ENCODE assay signal across 8 mouse cellular contexts in the genomic region with DNA sequence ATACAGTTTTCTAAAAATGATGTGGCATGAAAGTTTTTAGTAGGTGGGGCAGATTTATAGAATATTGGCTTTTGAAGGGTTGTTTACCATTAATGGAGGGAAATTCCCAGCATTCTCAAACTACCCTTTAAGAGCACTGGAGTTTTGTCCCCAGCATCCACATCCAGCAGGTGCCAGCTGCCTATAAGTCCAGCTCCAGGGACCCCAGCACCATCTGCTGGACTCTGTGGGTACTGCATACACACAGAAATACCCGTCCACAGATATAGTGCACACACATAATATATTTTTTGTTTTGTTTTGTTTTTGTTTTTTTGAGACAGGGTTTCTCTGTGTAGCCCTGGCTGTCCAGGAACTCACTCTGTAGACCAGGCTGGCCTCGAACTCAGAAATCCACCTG. TPM values are rescaled to one million over a fixed set of nuclear protein-coding genes. Genes with fewer than 3 reads are reported as not detected.
A peak's percentile ranks its signal among the peaks of the same experiment; 100 is the strongest.
DNase-seq lines count a peak whose midpoint lies in the region; ATAC-seq and TF ChIP-seq lines count a peak whose summit lies in the region.

No protein-coding gene starts in this region.

- H3K27me3 ChIP-seq in liver, embryonic 12.5 days (replicated peaks), result no peaks in the 10 kb centered on the region
- H3K27me3 ChIP-seq in liver, adult 2 months (ENCODE audit: control insufficient read depth, insufficient read depth, low read length), result no peaks in the 10 kb centered on the region

- H3K9me3 ChIP-seq in liver, embryonic 12.5 days (replicated peaks), result no peaks in the 10 kb centered on the region

- no peak overlapping the region for H3K9ac ChIP-seq in liver, embryonic 12.5 days
- H3K9ac ChIP-seq in liver, adult 2 months (ENCODE audit: low read depth, low read length), result no peak overlapping the region

- 29% methylated on average over 2 of the region's 2 CpGs for WGBS in liver, embryonic 12.5 days (ENCODE audit: insufficient replicate concordance)
- WGBS in liver, adult 2 months, result 49% methylated on average over 2 of the region's 2 CpGs

- no peak overlapping the region for H3K4me3 ChIP-seq in liver, embryonic 12.5 days
- H3K4me3 ChIP-seq in liver, adult 2 months (ENCODE audit: insufficient read depth, low read depth, low read length), result no peak overlapping the region

- no peak for ATAC-seq in liver, embryonic 12.5 days
- ATAC-seq in granulocyte monocyte progenitor cell, adult 5-6 weeks (replicated peaks; ENCODE audit: poor library complexity, severe bottlenecking), result 0 out of 2 replicates have a peak, but pooled peaks have one; percentile 34

- H3K36me3 ChIP-seq in liver, embryonic 12.5 days, result peaks cover 38% of the 10 kb centered on the region
- H3K36me3 ChIP-seq in liver, adult 2 months (ENCODE audit: control insufficient read depth, insufficient read depth, low read length), result no peaks in the 10 kb centered on the region; the same call in 1 of the 2 replicates

- H3K79me2 ChIP-seq in liver, adult 2 months (ENCODE audit: control insufficient read depth, insufficient read depth, low read length), result peaks cover 11% of the 10 kb centered on the region; the same call in 1 of the 2 replicates

- TF ChIP-seq POLR2A in liver, adult 2 months (IDR thresholded peaks at IDR 0.05; ENCODE audit: extremely low read depth, insufficient read depth, low read length), result no peak

- peak; percentile 81 for TF ChIP-seq CTCF in liver, adult 2 months (IDR thresholded peaks at IDR 0.05; ENCODE audit: low read depth, low read length)

- no peak overlapping the region for H3K27ac ChIP-seq in liver, embryonic 12.5 days
- H3K27ac ChIP-seq in liver, adult 2 months (replicated peaks; ENCODE audit: insufficient read depth, low read depth, low read length), result no peak overlapping the region

- peak; percentile 82 for DNase-seq in liver
- peak; percentile 76 for DNase-seq in R1 (ENCODE audit: low read depth, low spot score)
- DNase-seq in cerebellum, postnatal 14 days, result peak; percentile 82 to 91
- peak; percentile 36 for DNase-seq in liver, adult 2 months (ENCODE audit: extremely low read depth, low read depth, low spot score)
- peak; percentile 42 for DNase-seq in retina, adult 2 months (ENCODE audit: low read depth, low spot score)
- DNase-seq in yolk sac, embryonic 10.5 days (ENCODE audit: low spot score), result peak; percentile 23

- no peak overlapping the region for H3K4me2 ChIP-seq in liver, embryonic 12.5 days

- H3K4me1 ChIP-seq in liver, embryonic 12.5 days, result peaks cover 30% of the 10 kb centered on the region
- H3K4me1 ChIP-seq in liver, adult 2 months (ENCODE audit: control insufficient read depth, insufficient read depth, low read length), result peaks cover 5% of the 10 kb centered on the region; the same call in 1 of the 2 replicates

RNA-seq across cellular contexts. Expression of a gene that starts 2.2 kb away (rescaled TPM):
- 101 and 103 TPM in 2 replicates for polyA plus RNA-seq in liver, embryonic 12.5 days (2016; fragmentation: Nextera tagmentation; extraction: Ambion mirVana)
- 271 and 276 TPM in 2 replicates for total RNA-seq in granulocyte monocyte progenitor cell, adult 5-6 weeks (2014; fragmentation: Nextera tagmentation)
- total RNA-seq in granulocyte monocyte progenitor cell, adult 5-6 weeks (2017), result 988 and 1,056 TPM in 2 replicates
- 93.6 and 119 TPM in 2 replicates for total RNA-seq in liver, adult 2 months (2014; rRNA removed)
- 93.9 and 121 TPM in 2 replicates for polyA plus RNA-seq in liver, adult 2 months (2012; rRNA removed)

RNA-seq across cellular contexts. Expression of a gene that starts 21.7 kb away (rescaled TPM):
- 29.6 and 31.6 TPM in 2 replicates for polyA plus RNA-seq in liver, embryonic 12.5 days (2016; fragmentation: Nextera tagmentation; extraction: Ambion mirVana)
- 13.4 and 21.1 TPM in 2 replicates for total RNA-seq in granulocyte monocyte progenitor cell, adult 5-6 weeks (2014; fragmentation: Nextera tagmentation)
- 51.9 and 57.9 TPM in 2 replicates for total RNA-seq in granulocyte monocyte progenitor cell, adult 5-6 weeks (2017)
- total RNA-seq in liver, adult 2 months (2014; rRNA removed), result 3.4 and 4.2 TPM in 2 replicates
- polyA plus RNA-seq in liver, adult 2 months (2012; rRNA removed), result 2.8 and 3.4 TPM in 2 replicates

RNA-seq across cellular contexts. Expression of a gene that starts 22.2 kb away (rescaled TPM):
- 80.3 and 85.1 TPM in 2 replicates for polyA plus RNA-seq in liver, embryonic 12.5 days (2016; fragmentation: Nextera tagmentation; extraction: Ambion mirVana)
- total RNA-seq in granulocyte monocyte progenitor cell, adult 5-6 weeks (2014; fragmentation: Nextera tagmentation), result 35.0 and 59.8 TPM in 2 replicates
- 42.2 and 51.9 TPM in 2 replicates for total RNA-seq in granulocyte monocyte progenitor cell, adult 5-6 weeks (2017)
- total RNA-seq in liver, adult 2 months (2014; rRNA removed), result 14.1 and 18.4 TPM in 2 replicates
- polyA plus RNA-seq in liver, adult 2 months (2012; rRNA removed), result 23.5 and 24.6 TPM in 2 replicates

RNA-seq across cellular contexts. Expression of a gene that starts 27.6 kb away (rescaled TPM):
- polyA plus RNA-seq in liver, embryonic 12.5 days (2016; fragmentation: Nextera tagmentation; extraction: Ambion mirVana), result 23.3 and 23.9 TPM in 2 replicates
- 13.8 and 27.3 TPM in 2 replicates for total RNA-seq in granulocyte monocyte progenitor cell, adult 5-6 weeks (2014; fragmentation: Nextera tagmentation)
- total RNA-seq in granulocyte monocyte progenitor cell, adult 5-6 weeks (2017), result 17.5 and 24.2 TPM in 2 replicates
- total RNA-seq in liver, adult 2 months (2014; rRNA removed), result 12.1 and 12.6 TPM in 2 replicates
- 12.9 and 14.4 TPM in 2 replicates for polyA plus RNA-seq in liver, adult 2 months (2012; rRNA removed)

RNA-seq across cellular contexts. Expression of a gene that starts 39.7 kb away (rescaled TPM):
- 133 and 137 TPM in 2 replicates for polyA plus RNA-seq in liver, embryonic 12.5 days (2016; fragmentation: Nextera tagmentation; extraction: Ambion mirVana)
- total RNA-seq in granulocyte monocyte progenitor cell, adult 5-6 weeks (2014; fragmentation: Nextera tagmentation), result 118 and 128 TPM in 2 replicates
- total RNA-seq in granulocyte monocyte progenitor cell, adult 5-6 weeks (2017), result 89.8 and 105 TPM in 2 replicates
- total RNA-seq in liver, adult 2 months (2014; rRNA removed), result 52.8 and 58.8 TPM in 2 replicates
- 24.9 and 27.9 TPM in 2 replicates for polyA plus RNA-seq in liver, adult 2 months (2012; rRNA removed)

Comparison
In these comparisons a context has a peak if more than half of its experiments do, and no peak if none do; other contexts are left out.
1. DNase-seq: peak in every context shown above with its lines; median percentile 86 in cerebellum, postnatal 14 days; 82 in liver; 76 in R1; 42 in retina, adult 2 months; 36 in liver, adult 2 months; 23 in yolk sac, embryonic 10.5 days.